Mouse (Mus musculus) neutrophil, adult 65 days (primary cell): ENCODE results near the gene Rab20. TPM values are rescaled to one million over a fixed set of nuclear protein-coding genes. Genes with fewer than 3 reads are reported as not detected.

ENCODE experiments used
- total RNA-seq: library from RNA; stranded (reverse); gene quantifications from 2 replicates; pipeline ENCODE4 v1.2.4, GENCODE M21; 2023

Gene Rab20
- total RNA-seq, result 64.9 and 67.3 TPM in 2 replicates

DNA sequence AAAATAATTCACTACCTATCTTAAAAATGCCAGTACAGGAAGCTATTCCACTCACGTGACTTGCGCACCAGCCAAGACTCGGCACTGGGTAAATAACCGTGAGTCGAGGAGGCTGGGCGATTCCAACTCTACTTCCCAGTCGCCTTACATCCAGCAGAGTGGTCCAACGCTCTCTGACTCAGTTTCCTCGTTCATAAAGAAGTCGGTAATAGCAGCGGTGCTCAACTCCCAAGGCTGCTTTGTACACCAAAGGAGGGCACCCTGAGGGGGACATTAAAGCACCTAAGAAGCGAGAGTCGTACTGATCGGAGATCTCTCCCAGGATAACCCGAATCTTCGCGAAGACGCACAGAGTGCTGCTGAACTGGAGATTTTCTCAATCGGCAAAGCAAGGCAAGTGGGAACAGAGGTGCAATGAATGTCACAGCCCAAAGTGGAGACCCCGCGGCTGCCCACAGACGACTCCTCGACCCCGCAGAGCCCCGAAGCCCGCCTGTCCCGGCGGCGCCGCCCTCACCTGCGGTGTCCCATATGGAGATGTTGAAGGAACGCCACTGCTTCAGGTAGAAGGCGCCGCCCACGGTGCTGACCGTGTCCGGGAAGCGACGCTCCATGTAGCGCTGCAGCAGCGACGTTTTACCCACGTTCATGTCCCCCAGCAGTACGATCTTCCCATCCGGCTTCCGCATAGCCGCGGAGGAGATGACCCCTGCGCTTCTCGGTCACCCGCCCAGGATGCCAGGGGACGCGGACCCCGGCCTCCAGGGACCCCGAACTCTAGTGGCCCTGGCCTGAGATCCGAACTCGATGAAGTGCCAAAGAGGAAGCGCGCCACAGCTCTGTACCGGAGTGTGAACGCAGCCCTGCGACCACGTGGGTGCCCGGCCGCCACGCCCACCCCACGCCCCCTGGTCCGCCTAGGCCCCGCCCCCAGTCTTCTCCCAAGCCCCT, at the start of gene Rab20:
Gene Rab20 (minus strand): TSS at position 900 of the 951 bp plus-strand sequence.

GRCm38 (mm10) chr8:11497017-11497990, 18.8 kb upstream of the Rab20 start, which contains the start of gene Naxd:
Gene Naxd, plus strand, starts transcription at chr8:11497506.

Other genes with a start within 250 kb of the Rab20 start
- 0.20 and 0.54 TPM in 2 replicates for gene Col4a2, start 165.9 kb downstream of the Rab20 start, total RNA-seq
- gene Col4a1, start 165.9 kb downstream of the Rab20 start, total RNA-seq, result 0.54 and 1.4 TPM in 2 replicates
- 36.4 and 38.9 TPM in 2 replicates for gene Naxd, start 18.8 kb upstream of the Rab20 start, total RNA-seq
- 14.6 and 25.1 TPM in 2 replicates for gene Cars2, start 72.1 kb upstream of the Rab20 start, total RNA-seq
- gene Ing1, start 76.9 kb upstream of the Rab20 start, total RNA-seq, result 55.6 and 56.3 TPM in 2 replicates
- 17.5 and 26.4 TPM in 2 replicates for gene Ankrd10, start 157.0 kb upstream of the Rab20 start, total RNA-seq
- gene 1700016D06Rik, start 222.4 kb upstream of the Rab20 start, total RNA-seq, result not detected in 2 replicates
- 42.4 and 53.5 TPM in 2 replicates for gene Arhgef7, start 249.0 kb upstream of the Rab20 start, total RNA-seq